Mouse (Mus musculus) neural tube, embryonic 14.5 days (tissue): ENCODE results near the gene Gm47841. TPM values are rescaled to one million over a fixed set of nuclear protein-coding genes. Genes with fewer than 3 reads are reported as not detected.

Source experiments
- ATAC-seq: fragments of 200-750 bp; cut with Nextera tagmentation; 2 replicates; pipeline ENCODE4 v1.8.0; 2017; ENCODE audit warnings: low read depth, mild to moderate bottlenecking, moderate TSS enrichment, moderate library complexity
- H3K27ac ChIP-seq: fragments of 300-500 bp; sonication (generic); 2 replicates; pipeline ENCODE4 v1.5.1; 2014; ENCODE audit warnings: low read depth, mild to moderate bottlenecking, control low read depth, low read length, moderate library complexity, mixed read lengths
- H3K27me3 ChIP-seq: fragments of 300-500 bp; sonication (generic); 2 replicates; pipeline ENCODE4 v1.6.1; 2014; ENCODE audit warnings: low read length; ENCODE audit not compliant: control insufficient read depth, insufficient read depth
- H3K36me3 ChIP-seq: fragments of 300-500 bp; sonication (generic); 2 replicates; pipeline ENCODE4 v1.6.1; 2014; ENCODE audit warnings: low read length, mixed read lengths; ENCODE audit not compliant: control insufficient read depth, insufficient read depth
- H3K4me1 ChIP-seq: fragments of 300-500 bp; sonication (generic); 2 replicates; pipeline ENCODE4 v1.6.1; 2014; ENCODE audit warnings: low read length; ENCODE audit not compliant: control insufficient read depth, insufficient read depth
- H3K4me2 ChIP-seq: fragments of 300-500 bp; sonication (generic); 2 replicates; pipeline ENCODE4 v1.6.1; 2014; ENCODE audit warnings: mild to moderate bottlenecking, low read depth, low read length, control low read depth
- H3K4me3 ChIP-seq: fragments of 300-500 bp; sonication (generic); 2 replicates; pipeline ENCODE4 v1.5.1; 2014; ENCODE audit warnings: low read depth, low read length, control low read depth, mixed read lengths
- H3K9ac ChIP-seq: fragments of 300-500 bp; sonication (generic); replicated peaks from 2 replicates; pipeline ENCODE4 v1.6.1; 2014; ENCODE audit warnings: low read depth, mild to moderate bottlenecking, control low read depth, low read length, mixed read lengths
- H3K9me3 ChIP-seq: fragments of 300-500 bp; sonication (generic); 2 replicates; pipeline ENCODE4 v1.6.1; 2016; ENCODE audit warnings: low read length; ENCODE audit not compliant: control insufficient read depth
- WGBS: fragments of 180-500 bp; shearing (Covaris S2); extraction: QIAGEN DNeasy Blood & Tissue Kit; methylation state at CpG from one replicate; pipeline ENCODE4 v1.1.7; 2014; 5-methylcytosine and 5-hydroxymethylcytosine counted together
- polyA plus RNA-seq: library from polyadenylated mRNA; unstranded; fragments of >200 nt; fragmentation: Nextera tagmentation; extraction: Ambion mirVana; gene quantifications from 2 replicates; pipeline ENCODE4 v1.2.1, GENCODE M21; 2014

The Gm47841 gene
- polyA plus RNA-seq, 1 experiment from 2014 or later, result not detected

- peak overlapping the region; percentile 75 for H3K4me2 ChIP-seq
- H3K36me3 ChIP-seq, result no peaks in the 10 kb centered on the region
- peak; percentile 45; the same call in 1 of the 2 replicates for ATAC-seq
- peaks cover 20% of the 10 kb centered on the region; the same call in 1 of the 2 replicates for H3K4me1 ChIP-seq
- no peaks in the 10 kb centered on the region for H3K9me3 ChIP-seq
- peak overlapping the region; percentile 87 for H3K27ac ChIP-seq
- H3K9ac ChIP-seq, result peak overlapping the region; percentile 90
- H3K4me3 ChIP-seq, result peak overlapping the region; percentile 66
- WGBS, result 1% methylated on average over 26 of the region's 26 CpGs
- H3K27me3 ChIP-seq, result no peaks in the 10 kb centered on the region
Observed at GRCm38 (mm10) chr15:101076071-101077000, 29.1 kb upstream of the Gm47841 start.

GRCm38 (mm10) chr15:101075656-101076055, 28.5 kb upstream of the Gm47841 start:
- Histone ChIP-seq H3K9me3 (no peaks in the 10 kb centered on the region), H3K9ac (peak overlapping the region; percentile 29; the same call in 1 of the 2 replicates), H3K27me3 (no peaks in the 10 kb centered on the region), H3K27ac (peak overlapping the region; percentile 87), H3K4me1 (peaks cover 20% of the 10 kb centered on the region; the same call in 1 of the 2 replicates), H3K4me3 (peak overlapping the region; percentile 66; the same call in 1 of the 2 replicates), H3K36me3 (no peaks in the 10 kb centered on the region), H3K4me2 (peak overlapping the region; percentile 75)
- ATAC-seq, result no peak
- 9% methylated on average over 5 of the region's 5 CpGs for WGBS

GRCm38 (mm10) chr15:101075150-101075549, 28.0 kb upstream of the Gm47841 start:
- H3K4me3 ChIP-seq, result no peak overlapping the region
- H3K27ac ChIP-seq, result peak overlapping the region; percentile 87; the same call in 1 of the 2 replicates
- H3K4me2 ChIP-seq, result no peak overlapping the region; the same call in 1 of the 2 replicates
- no peak for ATAC-seq
- no peaks in the 10 kb centered on the region for H3K27me3 ChIP-seq
- no peak overlapping the region for H3K9ac ChIP-seq
- H3K9me3 ChIP-seq, result no peaks in the 10 kb centered on the region
- 64% methylated on average over 4 of the region's 4 CpGs for WGBS
- no peaks in the 10 kb centered on the region for H3K36me3 ChIP-seq
- H3K4me1 ChIP-seq, result peaks cover 23% of the 10 kb centered on the region

- WGBS, result 66% methylated on average over 5 of the region's 5 CpGs
- Histone ChIP-seq H3K36me3 (no peaks in the 10 kb centered on the region), H3K27ac (no peak overlapping the region), H3K4me2 (no peak overlapping the region), H3K4me3 (no peak overlapping the region), H3K9me3 (no peaks in the 10 kb centered on the region), H3K27me3 (no peaks in the 10 kb centered on the region), H3K9ac (no peak overlapping the region), H3K4me1 (peaks cover 26% of the 10 kb centered on the region)
- ATAC-seq, result no peak
Observed at GRCm38 (mm10) chr15:101074067-101074466, 26.9 kb upstream of the Gm47841 start.

- WGBS, result 64% methylated on average over 2 of the region's 2 CpGs
- H3K4me1 ChIP-seq, result peaks cover 26% of the 10 kb centered on the region
Observed at GRCm38 (mm10) chr15:101072736-101073135, 25.5 kb upstream of the Gm47841 start.

DNA sequence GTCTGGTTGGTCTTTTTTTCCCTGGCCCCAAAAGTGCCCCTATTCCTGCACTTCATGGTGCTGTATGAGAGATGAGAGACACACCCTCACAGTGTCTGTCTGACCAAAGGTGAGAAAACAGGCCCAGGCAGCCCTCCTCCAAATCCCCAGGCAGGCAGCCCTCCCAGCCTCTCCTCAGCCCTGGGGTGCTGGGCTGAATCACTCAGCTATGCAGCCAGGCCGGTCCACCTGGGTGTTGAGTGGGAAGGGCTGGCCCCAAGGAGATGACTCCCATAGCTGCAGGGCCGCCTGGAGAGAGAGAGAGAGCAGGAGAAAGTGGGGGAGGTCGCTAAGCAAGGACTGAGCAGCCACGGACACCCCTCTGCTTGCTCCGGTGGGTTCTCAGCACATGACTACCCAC, 23.6 kb upstream of the Gm47841 start:
- no peak for ATAC-seq
- Histone ChIP-seq H3K9me3 (no peaks in the 10 kb centered on the region), H3K27me3 (no peaks in the 10 kb centered on the region), H3K27ac (no peak overlapping the region), H3K36me3 (no peaks in the 10 kb centered on the region), H3K4me1 (peaks cover 31% of the 10 kb centered on the region), H3K4me3 (no peak overlapping the region), H3K9ac (no peak overlapping the region), H3K4me2 (no peak overlapping the region)
- 21% methylated on average over 5 of the region's 5 CpGs for WGBS

More at GRCm38 (mm10) chr15:101072736-101073135, 25.5 kb upstream of the Gm47841 start:
- Histone ChIP-seq H3K4me2 (no peak overlapping the region), H3K27ac (no peak overlapping the region), H3K9me3 (no peaks in the 10 kb centered on the region), H3K36me3 (no peaks in the 10 kb centered on the region), H3K9ac (no peak overlapping the region), H3K27me3 (no peaks in the 10 kb centered on the region), H3K4me3 (no peak overlapping the region)
- ATAC-seq, result no peak

DNA sequence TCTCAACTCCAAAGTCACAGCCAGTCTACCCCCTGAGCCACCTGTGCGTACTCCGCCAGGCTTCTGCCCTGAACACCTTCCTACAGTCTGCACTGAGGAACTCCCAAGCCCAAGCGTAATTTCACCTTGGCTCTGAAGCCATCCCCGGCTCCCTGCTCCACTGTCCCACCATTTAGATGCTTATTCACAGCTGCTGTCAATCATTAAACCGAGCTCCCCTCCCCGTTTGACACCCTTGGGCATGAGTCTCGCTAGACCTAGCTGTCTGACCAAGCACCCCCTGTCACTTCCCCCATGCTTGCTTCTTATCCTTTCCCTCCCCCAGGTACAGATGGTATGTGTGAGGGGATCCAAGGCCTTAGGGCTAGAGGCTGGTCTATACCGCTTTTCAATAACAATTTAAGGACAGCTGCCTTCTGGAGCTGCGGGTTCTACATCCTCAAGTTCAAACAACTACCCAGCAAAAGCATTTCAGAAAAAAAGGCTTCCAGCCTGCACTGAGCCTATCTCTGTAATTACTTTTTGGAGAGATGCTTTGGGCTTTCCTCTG, 22.5 kb upstream of the Gm47841 start:
- no peak overlapping the region for H3K4me2 ChIP-seq
- no peak overlapping the region for H3K9ac ChIP-seq
- H3K4me1 ChIP-seq, result peaks cover 32% of the 10 kb centered on the region
- ATAC-seq, result no peak
- no peaks in the 10 kb centered on the region for H3K36me3 ChIP-seq
- no peaks in the 10 kb centered on the region for H3K9me3 ChIP-seq
- H3K27me3 ChIP-seq, result no peaks in the 10 kb centered on the region
- no peak overlapping the region for H3K27ac ChIP-seq
- H3K4me3 ChIP-seq, result no peak overlapping the region
- WGBS, result 42% methylated on average over 9 of the region's 9 CpGs

DNA sequence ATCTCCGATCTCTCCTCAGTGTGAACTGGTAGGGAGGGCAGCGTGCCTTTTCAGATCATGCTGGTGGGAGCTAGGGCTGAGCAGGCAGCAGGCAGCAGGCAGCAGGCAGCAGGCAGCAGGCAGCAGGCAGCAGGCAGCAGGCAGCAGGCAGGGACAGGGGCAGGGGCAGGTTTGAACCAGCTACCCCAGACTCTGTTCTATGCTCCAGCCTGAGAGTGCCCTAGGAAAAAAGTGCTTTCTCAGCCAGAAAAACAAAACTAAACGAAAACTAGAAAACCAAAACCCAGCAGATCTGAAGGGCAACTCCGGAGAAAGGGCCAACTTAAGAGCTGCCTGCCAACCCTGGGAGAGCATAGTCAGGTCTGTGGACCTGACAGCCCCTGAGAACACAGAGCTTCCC, 21.5 kb upstream of the Gm47841 start:
- H3K4me3 ChIP-seq, result no peak overlapping the region
- no peaks in the 10 kb centered on the region for H3K36me3 ChIP-seq
- no peak overlapping the region for H3K9ac ChIP-seq
- ATAC-seq, result no peak
- no peak overlapping the region for H3K4me2 ChIP-seq
- no peak overlapping the region for H3K27ac ChIP-seq
- H3K27me3 ChIP-seq, result no peaks in the 10 kb centered on the region
- 61% methylated on average over 4 of the region's 4 CpGs for WGBS
- H3K4me1 ChIP-seq, result peaks cover 28% of the 10 kb centered on the region
- no peaks in the 10 kb centered on the region for H3K9me3 ChIP-seq

DNA sequence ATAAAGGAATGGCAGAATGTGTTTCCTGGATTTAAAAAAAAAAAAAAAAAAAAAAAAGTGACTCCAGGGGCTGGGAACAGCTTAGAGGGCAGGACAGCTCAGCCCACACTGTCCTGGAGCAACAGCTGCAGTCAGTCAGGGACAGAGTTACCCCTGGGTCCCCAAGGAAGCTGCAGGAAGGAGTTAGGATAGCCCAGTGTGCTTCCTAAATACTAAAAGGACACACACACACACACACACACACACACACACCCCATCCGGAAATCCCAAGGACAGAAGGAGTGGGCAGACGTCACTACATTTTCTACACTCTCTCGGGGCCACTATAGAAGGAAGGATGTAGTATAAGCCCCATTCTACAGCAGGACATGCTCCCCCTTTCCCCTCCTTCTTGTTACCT, 20.8 kb upstream of the Gm47841 start:
- H3K9ac ChIP-seq, result no peak overlapping the region
- peaks cover 27% of the 10 kb centered on the region for H3K4me1 ChIP-seq
- no peaks in the 10 kb centered on the region for H3K27me3 ChIP-seq
- H3K4me3 ChIP-seq, result no peak overlapping the region
- 48% methylated on average over 3 of the region's 3 CpGs for WGBS
- H3K27ac ChIP-seq, result no peak overlapping the region
- H3K36me3 ChIP-seq, result no peaks in the 10 kb centered on the region
- no peak overlapping the region for H3K4me2 ChIP-seq
- ATAC-seq, result no peak
- H3K9me3 ChIP-seq, result no peaks in the 10 kb centered on the region
